Mouse (Mus musculus) thymus, adult 18-20 months (tissue): ENCODE results near the gene Isy1.
"Not testable (repeated sequence)": the region's sequence is repeated elsewhere in the genome, so short reads cannot be mapped to it uniquely, and the experiment has no call there.

Experiments
- DNase-seq, 2 experiments: peaks; one replicate each; pipeline ENCODE4 v3.0.0; 2022; ENCODE audit warnings: mixed read lengths in 2 of 2

Isy1 gene

DNA sequence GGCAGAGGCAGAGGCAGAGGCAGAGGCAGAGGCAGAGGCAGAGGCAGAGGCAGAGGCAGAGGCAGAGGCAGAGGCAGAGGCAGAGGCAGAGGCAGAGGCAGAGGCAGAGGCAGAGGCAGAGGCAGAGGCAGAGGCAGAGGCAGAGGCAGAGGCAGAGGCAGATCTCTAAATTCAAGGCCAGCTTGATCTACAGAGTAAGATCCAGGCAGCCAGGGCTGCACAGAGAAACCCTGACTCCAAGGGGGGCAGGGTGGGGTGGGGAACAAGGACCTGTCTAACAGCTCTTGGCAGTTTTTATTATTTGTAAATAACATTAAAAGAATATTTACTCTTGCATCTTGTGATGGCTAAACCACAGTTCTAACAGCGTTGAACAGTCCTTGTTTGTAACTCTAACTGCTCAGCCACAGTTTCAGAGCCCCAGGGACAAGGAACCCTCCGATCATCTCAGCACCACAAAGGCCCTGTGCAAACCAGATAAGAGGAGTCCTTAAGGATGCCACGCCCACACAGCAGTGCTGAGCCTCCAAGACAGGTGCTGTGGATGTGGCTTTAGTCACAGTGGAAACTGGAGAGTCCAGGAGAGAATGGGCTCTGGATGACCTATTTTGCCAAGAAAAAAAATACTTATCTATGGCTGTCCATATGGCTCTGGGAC lies 62.9 kb downstream of the Isy1 start:
- DNase-seq: no peak

DNA sequence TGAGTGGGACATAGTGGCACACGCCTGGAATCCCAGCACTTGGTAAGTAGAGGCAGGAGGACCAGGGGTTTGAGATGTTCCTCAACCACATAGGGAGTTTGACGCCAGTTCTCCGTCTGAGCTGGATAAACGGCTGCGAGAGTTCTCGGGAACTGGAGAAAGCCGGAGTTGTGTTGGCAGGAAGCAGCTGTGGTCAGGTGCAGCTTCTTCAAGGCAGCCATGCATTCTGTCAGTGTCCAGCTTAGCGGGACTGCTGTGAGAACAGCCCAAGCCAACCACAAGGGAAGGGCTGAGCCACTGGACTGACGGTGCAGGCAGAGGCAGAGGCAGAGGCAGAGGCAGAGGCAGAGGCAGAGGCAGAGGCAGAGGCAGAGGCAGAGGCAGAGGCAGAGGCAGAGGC lies 63.7 kb downstream of the Isy1 start:
- DNase-seq: no peak

DNA sequence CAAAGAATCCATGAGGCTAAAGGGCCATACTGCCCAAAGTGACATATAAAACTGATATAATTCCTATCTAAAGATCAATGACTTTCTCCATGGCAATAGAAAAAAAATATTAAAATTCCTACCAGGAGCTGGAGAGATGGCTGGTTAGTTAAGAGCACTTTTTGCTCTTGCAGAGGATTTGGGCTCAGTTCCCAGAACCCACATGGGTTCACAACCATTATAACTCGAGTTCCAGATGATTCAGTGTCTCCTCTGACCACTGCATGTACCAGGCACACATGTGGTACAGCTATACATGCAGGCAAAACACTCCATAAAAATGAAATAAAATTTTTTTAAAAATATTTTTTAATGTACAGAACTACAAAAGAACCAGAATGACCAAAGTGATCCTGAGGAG lies 64.1 kb downstream of the Isy1 start:
- no peak for DNase-seq

DNA sequence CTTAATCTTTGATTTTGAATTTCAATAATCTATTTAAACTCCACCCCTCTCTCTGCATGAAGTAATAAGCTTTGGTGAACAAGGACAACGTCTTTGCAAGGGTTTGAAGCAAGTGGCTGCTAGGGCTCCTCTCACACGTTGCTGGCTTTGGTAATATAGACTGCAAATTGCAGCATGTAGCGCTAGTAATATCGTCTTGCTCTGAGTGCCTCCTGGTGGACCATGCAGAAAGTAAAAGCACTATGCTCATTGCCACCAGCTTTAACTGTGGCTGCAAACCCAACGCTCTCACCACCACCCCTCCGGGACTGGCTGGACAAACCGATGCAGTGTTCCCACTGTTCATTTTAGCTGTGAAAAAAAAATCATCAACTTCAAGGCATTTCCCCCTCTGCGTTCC lies 68.0 kb downstream of the Isy1 start:
- DNase-seq: no peak

DNA sequence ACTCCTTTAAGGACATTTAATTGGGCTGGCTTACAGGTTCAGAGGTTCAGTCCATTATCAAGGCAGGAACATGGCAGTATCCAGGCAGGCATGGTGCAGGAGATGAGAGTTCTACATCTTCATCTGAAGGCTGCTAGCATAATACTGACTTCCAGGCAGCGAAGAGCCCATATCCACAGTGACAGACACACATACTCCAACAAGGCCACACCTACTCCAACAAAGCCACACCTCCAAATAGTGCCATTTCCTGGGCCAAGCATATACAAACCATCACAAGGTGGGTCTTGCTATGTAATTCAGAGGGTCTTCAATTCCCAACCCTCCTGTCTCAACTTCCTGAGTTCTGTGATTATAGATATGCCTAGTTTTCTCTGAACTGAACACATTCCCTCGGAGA lies 74.3 kb downstream of the Isy1 start:
- DNase-seq: not testable (repeated sequence)
